Mouse (Mus musculus) ovary, postnatal 14 days (tissue): ENCODE measurements at regions not wholly inside any gene's neighbourhood (a gene's known extent, or its start where the extent isn't known, plus 50 kb on each side); places are given as distances from the start of the nearest gene placed in this dataset.

Experiments used
- DNase-seq: peaks from one replicate; pipeline ENCODE4 v3.0.0; 2022; ENCODE audit warnings: low spot score

DNA sequence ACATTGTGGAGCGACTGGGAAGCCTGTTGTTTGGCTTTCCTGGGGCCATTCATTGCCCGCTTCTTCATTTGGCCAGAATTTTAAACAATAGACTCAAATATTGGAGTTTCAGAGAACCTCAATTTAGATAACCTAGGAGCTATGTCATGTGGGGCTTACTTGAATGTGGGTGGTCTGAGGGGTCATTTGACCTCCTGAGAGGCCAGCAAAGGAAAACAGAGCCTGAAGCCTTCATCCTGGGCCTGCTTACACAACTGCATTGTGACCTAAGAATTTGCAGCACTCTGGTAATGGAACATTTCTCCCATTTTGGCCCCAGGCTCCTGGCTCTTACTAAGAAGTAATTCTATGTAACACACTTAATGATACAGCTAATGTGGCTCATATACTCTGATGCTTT lies 348.2 kb downstream of the Fat4 start:
- no peak for DNase-seq

DNA sequence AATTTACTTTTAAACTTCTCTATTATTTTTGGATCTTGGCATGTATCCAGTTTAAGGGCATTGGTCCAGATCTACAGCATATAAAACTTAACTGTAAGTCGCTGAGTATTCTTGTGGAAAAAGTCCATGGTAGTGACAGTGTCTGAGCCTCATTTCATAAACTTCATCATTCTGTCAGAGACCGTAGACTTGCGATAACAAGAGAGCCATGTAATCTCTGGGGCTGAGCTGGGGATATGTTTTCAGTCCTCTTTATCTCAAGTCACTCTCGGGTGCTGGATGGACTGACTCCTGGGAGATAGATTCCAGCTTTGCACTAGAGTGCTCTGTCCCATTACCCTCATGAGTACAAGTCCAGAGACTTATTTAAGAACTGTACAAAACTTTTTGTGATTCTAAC lies 362.0 kb downstream of the Fat4 start:
- DNase-seq = no peak

DNA sequence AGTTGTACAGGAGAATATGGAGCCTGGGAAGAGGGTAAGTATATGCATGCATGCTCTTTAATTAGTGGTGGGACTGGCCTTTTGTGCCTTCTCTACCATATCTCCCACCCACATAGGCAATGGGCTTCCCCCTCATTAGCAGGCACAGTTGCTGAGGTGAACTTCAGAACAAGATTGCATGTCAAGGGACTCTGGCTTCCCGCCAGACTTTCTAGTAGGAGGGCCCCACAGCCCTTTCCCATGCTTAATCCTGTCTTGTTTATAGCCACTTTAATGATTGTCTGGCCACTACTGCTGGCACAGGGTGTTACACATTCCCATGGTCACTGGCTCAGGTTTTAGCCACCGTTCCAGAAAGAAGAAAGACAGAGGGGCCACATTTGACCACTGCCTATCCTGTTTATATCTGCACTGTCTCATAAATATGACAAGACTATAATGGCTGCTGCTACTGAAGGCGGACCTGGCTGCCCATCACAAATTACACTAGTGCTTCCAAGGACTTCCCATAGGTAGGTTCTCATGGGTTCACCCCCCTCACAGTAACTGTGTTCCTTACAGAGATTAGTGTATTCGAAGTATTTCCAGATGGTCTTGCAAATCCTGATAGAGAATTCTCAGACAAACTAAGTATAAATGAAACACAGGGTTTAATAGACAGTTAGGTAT lies 362.6 kb downstream of the Fat4 start:
- DNase-seq = peak; percentile 4

DNA sequence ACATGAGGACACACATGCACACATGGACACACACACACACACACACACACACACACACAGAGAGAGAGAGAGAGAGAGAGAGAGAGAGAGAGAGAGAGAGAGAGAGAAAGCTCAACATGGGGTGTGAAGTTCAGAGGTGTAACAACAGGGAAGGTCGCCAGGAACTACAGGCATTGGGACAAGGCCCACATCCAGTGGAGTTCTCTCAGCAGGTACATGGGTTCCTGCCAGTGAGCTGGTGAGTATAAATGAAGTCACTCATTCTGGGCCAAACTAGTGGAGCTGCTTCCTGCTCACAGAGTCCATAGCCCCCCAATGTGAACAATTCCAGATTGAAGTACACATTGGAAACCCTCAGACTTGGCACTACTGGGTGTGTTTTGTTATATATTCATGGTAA lies 366.3 kb downstream of the Fat4 start:
- DNase-seq = no peak

DNA sequence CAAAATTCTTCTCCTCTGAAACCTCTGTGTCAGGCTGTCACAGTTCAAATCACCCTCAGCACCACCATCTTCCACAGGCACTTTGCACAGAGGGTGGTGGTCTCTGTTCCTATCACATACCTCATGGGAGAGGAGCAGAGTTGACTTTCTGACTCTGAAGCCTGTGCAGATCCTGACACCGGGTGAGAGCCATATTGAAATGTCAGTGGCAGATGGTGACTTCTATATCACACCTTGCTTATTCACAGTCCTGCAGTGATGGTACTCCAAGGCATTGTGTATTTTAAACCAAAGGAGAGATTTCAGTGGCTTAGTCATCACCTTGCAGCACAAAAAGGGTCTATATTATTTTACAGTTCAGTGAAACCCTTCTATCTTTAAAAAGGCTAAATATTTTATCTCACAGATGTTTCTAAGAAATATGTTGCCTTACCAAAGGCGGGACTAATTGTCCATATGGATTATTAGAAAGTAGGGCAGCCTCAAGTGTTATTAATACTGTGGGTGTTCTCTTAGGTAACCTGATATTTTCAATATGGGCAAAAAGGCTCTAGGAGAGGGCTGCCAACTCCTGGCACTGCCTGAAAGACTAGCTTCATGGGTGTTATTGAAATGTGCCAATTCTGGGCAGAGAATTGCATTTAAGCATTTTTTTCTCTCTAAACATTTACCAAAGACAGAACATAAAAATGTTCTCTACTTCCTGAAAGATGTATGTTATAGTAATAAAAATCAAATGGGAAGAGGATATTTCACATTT lies 378.1 kb downstream of the Fat4 start:
- DNase-seq = no peak

DNA sequence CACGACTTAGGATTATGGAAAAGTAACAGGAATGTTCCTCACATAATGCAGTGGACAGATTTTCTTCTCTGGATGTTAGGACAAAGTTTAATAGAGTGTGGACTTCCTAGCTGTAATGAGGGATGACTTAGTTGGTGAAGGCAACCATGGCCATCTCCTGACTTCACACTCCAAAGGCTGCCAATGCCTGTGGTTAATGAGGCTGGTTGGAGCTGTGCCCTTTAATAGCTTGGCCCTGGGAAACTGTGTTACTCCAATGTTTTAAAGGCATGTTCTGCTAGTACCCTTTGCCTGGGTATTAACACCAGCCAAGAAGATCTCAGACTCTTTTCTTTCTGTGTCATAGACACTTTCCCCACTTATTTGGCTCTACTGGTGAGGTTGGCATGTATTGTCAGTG lies 378.9 kb downstream of the Fat4 start:
- no peak for DNase-seq

DNA sequence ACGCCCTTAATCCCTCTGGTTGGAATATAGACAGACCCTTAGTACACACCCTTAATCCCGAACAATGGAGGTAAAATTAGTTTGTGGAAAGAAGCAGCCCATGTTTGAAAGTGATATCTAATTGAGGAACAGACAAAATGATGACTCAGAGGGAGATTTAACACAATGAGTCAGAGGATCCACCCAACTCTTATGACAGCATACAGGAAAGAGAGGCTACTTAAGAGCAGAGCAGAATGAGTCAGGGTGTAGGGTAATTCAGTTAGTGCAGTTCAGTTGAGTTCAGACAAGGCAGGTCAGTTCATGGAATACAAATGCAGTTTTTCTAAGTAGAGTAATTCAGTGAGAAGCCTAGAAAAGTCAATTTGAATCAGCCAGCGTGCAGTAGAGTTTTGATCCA lies 382.6 kb downstream of the Fat4 start:
- no peak for DNase-seq

DNA sequence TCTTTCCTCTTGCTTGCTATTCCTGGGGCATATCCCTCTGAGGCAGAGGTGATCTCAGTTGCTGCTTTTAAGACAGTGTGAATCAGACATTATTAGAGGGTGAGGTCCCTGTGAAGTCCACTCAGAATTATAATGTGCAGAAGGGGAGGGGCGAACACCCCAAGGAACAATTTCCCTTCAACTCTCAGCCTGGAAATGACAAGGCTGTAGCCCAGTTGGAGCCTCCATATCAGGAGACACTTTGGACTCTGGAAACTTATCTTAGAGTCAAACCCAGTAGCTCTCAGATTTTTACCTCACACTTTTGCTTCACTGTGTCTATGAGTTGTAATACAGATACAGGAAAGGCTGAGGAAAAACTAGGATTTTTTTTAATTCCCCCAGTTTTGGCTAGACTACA lies 385.9 kb downstream of the Fat4 start:
- no peak for DNase-seq

DNA sequence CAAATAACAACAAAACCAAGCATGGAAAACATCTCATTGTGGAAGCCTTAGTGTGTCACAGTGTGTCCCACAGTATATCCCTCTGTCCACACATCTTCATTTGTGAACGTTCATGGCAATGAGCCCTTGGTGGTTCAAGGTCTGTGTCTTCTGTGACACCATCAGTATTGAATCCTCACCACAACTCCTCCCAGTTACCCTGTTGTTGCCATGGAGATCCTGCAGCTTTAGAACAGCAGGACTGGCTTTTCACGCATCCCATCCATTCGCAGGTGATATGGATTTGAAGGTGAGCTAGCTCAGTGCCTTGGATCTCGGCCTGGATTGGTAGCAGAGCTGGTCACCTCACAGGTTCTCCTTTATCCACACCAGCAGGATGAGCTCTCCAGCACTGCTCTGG lies 390.2 kb downstream of the Fat4 start:
- no peak for DNase-seq

DNA sequence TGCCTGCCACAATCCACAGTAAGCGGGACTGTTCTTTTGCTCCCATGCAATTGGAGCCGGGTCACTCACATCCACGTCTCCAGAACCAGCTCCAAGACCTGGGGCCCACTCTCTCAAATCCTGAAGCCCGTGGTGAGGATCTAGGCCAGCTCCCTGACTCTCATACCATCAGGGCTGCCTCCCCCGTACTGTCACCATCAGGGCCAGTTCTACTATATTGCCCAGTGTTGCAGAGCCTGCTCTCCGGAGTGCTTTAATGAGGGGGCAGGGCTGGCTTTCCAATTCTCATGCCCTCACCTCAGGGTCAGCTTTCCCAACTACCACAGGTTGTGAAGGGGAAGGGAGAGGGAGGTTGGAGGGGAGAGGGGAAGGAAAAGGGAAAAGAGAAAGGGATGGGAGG lies 390.6 kb downstream of the Fat4 start:
- no peak for DNase-seq

DNA sequence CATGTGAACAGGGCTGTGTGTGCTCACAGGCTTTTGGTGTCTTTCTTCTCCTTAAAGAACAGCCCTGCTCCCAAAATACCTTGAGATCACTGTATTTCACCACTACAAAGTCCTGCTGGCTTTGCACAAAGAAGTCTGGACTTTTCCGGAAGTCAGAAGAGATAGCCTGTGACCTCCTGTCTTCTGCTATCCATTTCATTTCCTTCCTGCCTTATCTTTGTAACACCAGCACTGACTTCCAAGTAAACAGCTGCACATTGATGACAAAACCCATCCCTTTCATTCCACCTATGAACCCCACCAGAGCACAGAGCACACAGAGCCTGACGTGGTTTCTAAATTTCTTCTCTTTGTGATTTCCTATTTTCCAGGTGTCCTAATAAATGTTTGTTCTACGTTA lies 408.5 kb downstream of the Fat4 start:
- DNase-seq = no peak

DNA sequence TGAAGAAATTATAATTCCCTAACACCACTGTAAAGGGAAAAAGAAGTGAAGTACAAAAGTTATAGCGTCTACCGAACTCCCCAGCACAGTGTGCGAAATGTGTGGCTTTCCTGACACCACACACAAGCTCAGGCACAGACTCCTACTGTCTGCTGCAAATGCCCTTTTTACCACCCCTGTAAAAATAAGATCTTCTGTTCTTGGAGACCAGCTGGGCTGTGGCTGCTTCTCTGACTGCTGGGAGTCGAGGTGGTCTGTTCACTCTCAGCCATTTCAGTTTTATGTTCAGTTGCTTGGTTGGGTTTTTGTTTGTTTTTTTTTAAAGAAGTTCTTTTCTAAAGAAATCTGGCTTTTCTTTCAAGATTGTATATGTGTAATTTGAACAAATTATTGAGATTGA lies 409.5 kb downstream of the Fat4 start:
- no peak for DNase-seq

DNA sequence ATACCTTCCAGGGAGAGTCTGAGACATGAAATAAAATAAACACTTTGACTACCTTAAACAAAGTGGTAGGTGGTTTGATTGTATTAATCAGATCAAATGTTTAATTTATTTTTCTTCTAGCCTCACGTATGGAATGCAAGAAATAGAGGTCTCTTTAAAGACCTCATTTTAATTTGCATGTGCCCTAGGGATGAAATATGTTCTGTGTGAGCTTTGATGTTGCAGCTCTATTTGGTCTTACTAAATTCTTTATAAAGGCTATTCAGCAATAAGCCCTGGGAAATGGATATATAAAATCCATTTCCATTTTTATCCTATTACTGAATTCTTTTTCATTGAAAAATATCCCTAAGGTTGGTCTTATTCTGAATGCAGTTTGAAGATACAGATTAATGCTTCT lies 422.7 kb downstream of the Fat4 start:
- DNase-seq = no peak

DNA sequence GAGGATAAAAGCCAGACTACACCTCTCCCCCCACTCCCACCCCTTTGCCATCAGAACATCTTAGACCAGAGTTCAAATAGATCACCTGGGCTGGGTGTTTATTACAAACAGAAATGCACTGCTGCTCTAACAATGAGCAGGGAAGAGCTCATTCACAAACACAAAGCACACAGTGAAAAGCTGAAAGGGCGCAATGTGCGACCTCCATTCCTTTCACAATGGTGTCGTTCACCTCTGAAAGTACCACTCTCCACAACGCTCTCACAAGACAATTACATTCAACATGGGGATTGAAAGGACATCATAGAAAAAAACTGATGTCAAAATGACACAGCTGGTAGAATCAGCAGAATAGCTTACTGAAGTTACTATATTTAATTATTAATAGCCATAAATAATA lies 426.8 kb downstream of the Fat4 start:
- no peak for DNase-seq

DNA sequence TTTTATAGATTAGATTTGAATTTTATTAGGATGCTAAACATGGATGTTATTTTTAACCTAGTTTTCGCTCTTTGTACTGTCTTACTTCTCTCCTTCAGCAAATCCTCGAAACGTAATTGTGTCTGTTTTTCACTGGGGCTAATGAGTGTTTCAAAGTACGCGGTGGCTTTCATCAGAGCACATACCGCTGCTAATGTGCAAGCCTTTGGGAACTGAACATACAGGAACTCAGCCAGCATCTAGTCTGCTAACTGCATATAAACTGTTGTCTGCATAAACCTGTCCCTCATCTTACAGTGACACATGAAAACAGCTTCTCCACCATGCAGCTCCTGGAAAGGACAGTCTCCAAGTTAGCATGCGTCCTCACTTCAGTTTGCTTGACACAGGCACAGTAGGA lies 434.1 kb downstream of the Fat4 start:
- DNase-seq = no peak

DNA sequence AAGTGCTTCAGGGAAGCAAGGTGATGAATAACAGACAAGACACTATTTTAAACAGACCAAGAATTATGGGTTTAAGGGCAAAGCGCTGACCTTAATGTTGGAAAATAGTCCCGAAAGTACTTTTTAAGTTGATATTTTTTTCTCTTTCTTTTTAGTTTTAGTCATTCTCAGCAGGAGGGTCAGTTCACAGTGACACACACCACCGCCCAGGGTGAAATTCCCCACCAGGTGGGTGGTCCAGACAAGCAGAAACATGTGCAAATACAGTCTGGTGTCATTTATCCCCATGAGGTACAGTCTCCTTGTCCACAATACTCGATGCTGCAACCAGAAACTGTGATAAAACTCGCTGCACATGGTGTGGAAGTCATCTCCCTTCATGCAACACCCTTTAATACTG lies 435.5 kb downstream of the Fat4 start:
- DNase-seq = no peak

DNA sequence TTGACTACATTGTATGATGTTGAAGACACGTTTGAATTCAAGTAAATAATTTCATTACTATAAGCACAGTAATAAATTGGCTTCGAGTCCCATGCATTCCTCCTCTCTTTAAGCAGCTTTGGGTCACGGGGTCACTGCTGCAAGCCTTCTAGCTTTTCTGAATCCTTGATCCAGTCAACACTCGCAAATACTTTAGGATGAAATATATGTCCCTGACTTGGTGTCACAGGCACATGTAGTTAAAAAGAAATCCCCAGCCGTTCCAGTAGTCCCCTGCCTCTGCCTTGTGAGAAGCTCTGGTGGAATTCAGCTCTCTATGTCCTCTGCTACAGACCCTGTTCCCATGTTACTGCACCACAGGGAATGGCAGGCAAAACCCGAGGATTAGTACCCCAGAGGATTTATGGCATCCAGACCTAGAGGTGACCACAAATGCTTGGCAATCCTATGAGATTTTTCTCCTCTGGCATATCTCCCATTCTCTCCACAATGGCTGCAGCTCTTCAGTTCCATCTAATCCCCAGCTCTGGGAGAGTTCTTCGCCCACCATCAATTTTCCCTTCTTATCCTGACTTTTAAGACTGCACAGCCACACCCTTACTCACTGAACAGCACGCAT lies 449.0 kb downstream of the Fat4 start:
- DNase-seq = no peak

DNA sequence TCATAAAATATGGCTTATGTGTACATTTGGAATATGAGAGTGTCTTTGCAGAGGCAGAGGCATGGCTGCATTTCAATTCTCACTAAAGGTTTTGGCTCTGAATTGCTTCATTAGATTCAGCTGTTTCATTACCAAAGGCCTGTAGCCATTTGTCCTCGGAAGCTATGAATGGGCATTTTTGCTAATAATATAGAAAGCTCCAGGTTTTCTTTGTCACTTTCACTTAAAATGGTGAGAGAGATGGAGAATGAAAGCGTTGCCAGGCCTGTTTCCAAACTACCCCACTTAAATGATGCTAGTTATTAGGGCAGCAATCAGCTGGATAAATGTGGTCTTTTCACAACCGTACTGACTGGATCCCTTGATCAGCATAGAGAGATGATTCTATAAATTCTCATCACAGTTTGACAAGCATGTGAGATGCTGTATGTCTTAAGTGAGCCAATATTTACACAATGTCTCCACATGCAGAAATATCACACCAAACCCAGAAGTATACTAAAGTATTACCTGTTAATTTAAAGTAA lies 454.5 kb downstream of the Fat4 start:
- DNase-seq = no peak

DNA sequence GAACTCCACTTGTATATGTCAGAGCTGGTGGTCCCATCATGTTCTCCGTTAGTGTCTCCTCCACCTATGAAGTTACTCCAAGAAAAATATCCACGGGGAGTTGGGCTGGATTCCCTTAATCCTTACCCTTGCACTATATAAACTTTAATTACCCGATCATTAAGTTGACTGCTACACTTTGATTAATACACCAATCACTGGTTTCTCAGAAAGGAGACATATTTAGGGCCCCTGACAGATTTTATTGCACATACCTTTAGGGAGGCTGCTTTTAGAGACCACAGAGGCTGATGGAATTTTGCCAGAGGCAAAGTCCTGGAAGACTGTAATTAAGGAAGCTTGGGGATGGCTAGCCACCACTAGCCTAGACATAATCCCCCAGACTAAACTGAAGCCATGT lies 457.3 kb downstream of the Fat4 start:
- no peak for DNase-seq

DNA sequence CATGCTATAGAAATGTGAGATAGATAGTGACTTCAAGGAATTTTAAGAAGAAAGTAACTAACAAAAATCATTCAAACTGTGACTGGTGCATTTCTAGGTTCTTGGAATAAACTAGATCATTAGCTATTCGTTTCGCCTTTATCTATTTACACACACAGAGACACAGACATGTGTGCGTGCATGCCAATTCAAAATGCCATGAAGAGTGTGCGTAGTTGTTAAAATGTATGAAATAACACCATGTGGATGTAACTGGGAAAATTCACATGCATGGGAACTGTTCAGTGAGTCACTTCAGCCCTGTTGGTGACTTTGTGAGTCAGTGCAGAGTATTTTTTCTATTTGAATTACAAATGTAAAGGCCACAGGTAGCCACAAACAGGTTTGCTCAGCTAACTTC lies 460.8 kb downstream of the Fat4 start:
- no peak for DNase-seq

DNA sequence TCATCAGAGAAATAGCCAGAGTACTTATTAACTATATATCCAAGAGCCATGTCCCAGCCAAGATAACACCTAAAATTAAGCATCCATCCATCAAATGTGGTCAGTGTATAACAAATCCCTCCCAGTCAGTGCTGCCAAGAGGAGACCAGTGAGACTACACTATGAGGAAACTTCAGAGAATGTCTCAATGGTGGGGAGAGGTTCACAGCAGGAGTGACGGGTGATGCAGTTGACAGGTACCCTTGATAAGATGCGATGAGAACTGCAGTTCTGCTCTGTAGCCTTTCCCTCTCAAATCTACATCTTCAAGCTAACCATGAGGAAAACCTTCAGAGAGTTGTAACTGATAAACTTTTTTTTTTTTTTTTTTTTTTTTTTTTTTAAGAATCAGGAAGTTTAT lies 470.3 kb downstream of the Fat4 start:
- DNase-seq = no peak

DNA sequence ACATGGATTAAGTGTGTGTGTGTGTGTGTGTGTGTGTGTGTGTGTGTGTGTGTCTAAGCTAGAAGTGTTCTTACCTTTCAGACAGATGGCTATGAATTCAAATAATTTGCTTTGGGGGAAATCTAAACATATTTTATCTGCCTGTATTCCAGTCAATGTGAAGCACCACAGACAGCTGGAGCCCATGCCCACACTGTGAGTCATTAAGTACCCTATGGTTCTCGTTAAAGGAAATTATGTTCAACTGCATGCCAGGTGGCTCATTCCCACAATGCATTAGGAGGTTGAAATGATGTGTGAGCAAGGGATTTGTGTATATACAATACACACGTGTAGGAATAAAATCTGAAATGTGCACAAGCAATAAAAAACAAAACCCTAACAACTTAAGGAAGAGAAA lies 473.5 kb downstream of the Fat4 start:
- DNase-seq = no peak

DNA sequence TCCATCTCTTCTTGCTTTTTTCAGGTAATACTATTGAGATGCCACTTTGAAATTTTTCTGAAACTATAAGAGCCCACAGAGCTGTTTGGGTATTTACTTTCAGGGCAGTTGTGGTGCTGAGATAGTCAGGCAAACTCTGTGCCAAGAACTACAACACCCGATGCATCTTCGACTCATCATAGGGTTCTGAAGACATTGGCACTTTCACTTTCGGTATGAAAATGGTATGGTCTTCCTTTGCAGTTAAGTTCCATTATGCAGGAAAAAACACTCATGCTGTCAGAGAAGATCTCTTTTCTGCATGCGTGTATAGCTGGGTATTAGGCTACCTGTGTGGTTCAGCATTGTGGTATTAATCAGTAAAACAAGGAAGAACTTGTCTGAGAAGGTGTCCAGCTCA lies 484.2 kb downstream of the Fat4 start:
- DNase-seq = no peak
